Mouse (Mus musculus): ENCODE data around the gene Trim68.
A peak's percentile ranks its signal among the peaks of the same experiment; 100 is the strongest.
"Not testable (repeated sequence)": the region's sequence is repeated elsewhere in the genome, so short reads cannot be mapped to it uniquely, and the experiment has no call there.

The Trim68 gene

DNA sequence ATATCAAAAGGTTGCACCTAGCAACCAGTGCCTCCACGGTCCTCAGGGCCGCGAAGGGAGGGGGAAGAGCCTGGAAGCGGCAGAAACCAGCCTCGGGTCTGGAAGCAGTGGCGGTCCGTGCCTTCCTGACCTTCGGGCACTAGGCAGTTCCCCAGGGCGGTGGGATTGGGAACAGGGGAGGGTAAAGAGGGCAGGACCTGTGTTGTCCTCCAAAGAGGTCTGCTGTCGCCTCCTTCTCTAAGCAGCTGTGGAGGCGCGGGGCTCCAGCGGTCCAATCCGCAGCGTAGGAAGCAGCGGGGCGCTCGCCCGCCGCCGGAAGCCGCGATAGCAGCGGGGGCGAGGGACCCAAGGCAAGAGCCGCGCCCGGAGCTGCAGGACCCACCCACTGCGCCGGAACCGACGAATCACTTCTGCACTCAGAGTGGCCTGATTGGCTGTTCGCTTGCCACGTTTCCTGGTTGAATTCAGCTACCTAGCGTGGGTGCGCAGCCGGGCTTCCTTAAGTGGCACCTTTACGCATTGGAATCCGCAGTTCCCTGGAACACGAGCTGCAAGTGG lies at the start of gene Trim68:
Trim68 (minus strand) TSS at position 384 of the 558 bp plus-strand sequence.
- DNase-seq = peak; percentile 94

DNA sequence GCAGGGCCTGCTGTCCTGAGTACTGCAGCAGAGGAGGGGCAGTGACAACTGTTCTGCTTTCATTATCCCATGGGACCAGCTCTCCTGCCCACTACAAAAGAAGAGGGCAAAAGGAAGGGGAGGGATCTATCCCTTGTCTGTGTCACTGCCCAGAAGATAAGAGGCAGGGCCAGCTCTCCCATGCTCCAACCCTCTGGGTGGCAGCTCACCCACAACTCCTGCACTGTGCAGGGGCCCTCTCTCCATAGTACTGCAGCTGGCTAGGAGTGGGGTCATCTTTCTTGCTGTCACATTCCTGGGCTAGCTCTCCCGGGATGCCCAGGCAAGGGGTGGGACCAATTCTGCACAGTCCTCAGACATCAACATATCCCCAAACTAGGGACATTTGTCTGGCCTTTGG lies 46.7 kb upstream of the Trim68 start:
- DNase-seq = no peak

DNA sequence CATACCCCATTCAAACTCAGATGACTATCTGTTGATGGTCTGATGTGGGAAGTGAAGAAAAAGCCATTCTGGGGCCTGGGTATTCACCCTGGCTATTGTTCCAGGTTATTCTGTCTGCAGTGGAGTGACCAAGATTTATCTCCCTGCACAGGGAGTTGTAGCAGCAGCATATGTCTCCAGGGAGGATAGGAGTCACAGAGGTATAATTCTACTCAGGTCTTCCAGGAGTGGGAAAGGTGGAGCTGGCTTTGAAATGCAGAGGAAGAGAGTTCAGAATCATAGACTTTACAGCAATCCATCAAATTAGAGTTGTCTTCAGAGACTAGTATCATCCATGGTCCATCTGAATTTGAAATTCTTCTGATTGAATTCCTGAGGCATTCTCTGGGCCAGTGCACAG lies 40.3 kb upstream of the Trim68 start, which contains the start of gene Olfr559:
Olfr559 (minus strand) TSS at position 101 of the 400 bp plus-strand sequence.
- no peak for DNase-seq

DNA sequence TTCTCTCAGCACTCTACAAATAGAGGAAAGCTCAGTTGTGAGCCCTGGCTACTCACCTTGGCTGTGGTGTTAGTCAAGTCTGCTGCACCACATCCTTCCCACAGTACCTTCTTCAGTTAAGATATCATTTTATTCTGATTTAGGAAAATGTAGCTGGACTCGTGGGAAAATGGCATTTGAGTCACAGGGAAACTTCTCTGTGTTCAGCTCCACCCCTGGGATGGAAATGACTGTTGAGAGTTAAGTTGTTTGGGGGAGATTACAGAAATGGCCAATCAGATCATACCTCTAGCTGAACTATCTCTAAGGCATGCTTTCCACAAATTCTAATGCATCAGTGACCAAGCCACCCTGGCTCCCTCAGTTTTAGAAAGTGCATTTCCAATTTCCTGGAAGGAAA lies 31.8 kb upstream of the Trim68 start, which contains the start of gene Olfr33:
Olfr33 (minus strand) TSS at position 101 of the 400 bp plus-strand sequence.
- no peak for DNase-seq

DNA sequence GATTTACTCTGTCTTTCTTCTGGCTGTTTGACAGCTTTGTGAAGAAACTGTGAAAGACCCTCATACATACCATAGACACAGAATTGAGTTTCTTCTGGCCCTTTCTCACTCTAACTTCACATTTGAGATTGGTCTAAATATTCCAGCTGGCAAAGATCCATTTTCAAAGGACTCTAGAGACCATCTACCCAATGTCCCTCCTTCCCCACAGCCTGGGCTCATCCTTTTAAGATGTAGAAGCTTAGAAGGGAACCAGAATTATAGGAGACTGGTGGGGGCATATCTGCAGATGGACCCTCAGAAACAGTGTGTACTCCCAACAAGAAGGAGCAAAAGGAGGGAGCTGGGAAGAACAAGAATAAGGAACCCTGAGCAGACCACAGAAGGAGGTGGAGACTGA lies 14.8 kb upstream of the Trim68 start, which contains the start of gene Olfr558:
Olfr558 (plus strand) TSS at position 301 of the 400 bp plus-strand sequence.
- DNase-seq = no peak

DNA sequence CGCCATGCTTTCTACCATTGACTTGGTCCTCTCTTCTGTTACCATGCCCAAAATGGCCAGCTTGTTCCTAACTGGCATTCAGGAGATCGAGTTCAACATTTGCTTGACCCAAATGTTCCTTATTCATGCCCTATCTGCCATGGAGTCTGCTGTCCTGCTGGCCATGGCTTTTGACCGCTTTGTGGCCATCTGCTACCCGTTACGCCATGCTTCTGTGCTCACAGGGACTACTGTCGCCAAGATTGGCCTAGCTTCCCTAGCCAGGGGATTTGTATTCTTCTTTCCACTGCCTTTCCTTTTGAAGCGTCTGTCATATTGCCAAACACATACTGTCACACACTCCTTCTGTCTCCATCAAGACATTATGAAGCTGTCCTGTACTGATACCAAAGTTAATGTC lies 11.3 kb upstream of the Trim68 start:
- DNase-seq = no peak

DNA sequence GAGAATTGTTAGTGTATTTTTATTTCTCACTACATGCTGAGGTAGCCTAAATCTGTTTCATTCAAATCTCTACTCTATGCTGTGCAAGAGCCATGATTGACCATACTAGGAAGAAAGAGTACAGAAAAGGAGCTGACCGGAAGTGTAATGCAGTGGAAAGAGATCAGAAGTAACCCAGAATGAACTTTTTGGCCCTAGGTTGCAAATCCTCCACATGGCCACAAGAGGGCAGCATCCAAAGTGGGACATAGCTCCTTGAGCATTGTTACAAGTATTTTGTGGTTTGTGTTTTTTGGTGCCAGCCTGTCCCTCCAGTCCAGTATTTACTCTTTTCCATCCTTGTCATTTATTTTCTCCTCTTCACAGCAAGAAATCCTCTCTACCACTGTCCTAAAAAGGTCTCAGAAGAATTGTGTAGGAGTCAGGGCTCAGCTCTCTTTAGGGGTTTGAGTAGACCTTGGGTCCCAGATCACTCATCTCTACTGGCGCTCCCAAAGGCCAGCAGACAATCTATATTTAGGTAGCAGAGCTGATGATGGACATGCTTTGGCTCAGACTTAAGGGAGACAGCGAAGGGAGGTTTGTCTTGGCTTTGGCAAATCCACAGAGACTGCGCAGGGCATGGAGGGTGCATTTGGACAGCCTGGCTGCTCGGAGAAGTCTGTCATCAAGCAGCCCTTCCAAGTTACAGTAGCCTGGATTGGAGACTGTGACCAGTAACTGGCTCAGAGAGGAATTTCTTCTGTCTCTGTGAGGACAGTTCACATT lies 8.4 kb upstream of the Trim68 start, which contains the start of gene Olfr557:
Olfr557 (plus strand) TSS at position 553 of the 768 bp plus-strand sequence.
- DNase-seq = peak; percentile 49

DNA sequence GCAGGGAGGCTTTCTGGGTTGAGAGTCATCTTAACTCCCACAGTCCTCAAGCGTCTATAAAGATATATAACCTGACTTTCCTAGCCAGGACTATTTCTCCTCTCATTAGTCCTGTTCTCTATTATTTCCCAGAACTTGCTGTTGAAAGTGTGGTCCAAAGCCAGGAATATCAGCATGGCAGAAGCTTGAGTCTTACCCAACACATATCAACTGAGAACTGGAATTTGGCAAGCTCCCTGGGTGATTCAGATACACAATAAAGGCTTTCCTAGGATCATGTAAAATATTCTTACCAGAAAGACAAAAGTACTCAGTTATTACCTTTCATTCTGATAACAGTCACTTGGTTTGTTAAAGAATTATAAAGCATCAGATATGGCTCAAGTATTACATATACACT lies 5.2 kb downstream of the Trim68 start:
- DNase-seq = no peak

DNA sequence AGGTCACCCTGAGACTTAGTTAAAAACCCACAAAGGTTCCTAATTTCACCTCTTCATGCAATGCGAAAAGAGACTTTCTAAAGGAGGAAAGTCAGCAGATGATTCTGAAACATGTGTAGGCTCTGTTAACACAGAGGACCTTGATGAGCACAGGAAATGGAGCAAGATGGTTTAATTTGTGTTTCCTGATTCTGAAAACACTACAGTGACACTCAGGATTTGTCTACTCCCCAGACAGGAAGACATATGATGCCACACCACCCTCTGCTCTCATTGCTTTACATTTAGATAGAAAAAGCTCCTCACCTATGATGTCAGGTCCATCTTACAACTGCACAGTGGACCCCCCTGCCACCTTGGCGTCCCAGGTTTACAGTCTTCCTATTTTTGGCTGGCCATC lies 10.9 kb downstream of the Trim68 start:
- no peak for DNase-seq

DNA sequence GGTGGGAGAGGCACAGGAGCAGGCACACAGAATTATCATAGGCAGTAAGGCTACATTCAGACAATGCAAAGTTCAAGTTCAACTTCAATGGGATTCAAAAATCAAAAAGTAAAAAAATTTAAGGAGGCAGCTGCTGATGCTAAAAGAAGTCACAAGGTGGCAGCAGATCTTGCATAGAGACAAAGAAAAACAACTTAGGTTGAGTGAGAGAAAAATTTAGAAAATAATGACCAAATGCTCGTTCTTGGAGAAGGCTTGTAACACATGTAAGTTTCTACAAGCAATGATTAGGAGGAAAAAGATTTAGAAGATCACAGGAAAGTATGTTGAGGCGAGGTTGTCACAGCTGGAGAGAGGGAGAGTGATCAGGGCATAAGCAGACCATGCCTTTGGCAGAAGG lies 21.7 kb downstream of the Trim68 start:
- no peak for DNase-seq

DNA sequence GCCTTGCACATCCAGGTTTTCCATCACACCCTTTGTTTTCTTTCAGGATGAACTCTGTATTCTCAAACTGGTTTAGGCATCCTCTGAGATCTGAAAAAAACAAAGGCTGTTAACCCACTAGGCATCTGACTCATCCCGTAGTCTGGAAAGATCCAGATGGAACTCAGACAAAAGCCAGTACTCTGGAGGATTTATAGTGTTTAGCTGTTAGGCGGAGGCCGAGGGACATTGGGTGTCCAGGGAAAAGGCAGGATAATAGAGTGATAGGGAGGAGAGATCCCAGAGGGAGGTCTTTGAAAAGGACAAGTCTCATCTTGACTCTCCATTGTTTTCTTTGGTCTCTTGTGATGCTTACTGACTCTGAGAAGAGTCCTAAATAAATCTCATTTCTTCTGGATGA lies 22.5 kb downstream of the Trim68 start, which contains the start of gene Olfr556:
Olfr556 (plus strand) TSS at position 301 of the 400 bp plus-strand sequence.
- no peak for DNase-seq

DNA sequence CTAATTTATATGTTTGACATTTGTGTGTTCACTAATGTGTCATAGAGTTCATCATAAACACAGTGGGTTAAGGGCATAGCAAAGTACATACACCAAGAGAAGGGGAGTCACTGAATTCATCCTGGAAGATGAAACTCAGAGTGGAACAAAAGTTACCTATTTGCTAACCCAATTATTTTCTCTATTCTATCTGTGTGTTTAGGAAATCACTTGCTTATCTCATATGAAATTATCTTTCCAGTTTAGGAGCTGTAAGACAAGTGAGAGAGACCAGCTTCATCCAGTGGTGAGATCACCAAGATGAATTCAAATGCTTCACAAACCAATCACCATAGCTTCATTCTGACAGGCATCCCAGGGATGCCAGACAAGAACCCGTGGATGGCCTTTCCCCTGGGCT lies 28.6 kb downstream of the Trim68 start, which contains the start of gene Olfr555:
Olfr555 (plus strand) TSS at position 301 of the 400 bp plus-strand sequence.
- no peak for DNase-seq

DNA sequence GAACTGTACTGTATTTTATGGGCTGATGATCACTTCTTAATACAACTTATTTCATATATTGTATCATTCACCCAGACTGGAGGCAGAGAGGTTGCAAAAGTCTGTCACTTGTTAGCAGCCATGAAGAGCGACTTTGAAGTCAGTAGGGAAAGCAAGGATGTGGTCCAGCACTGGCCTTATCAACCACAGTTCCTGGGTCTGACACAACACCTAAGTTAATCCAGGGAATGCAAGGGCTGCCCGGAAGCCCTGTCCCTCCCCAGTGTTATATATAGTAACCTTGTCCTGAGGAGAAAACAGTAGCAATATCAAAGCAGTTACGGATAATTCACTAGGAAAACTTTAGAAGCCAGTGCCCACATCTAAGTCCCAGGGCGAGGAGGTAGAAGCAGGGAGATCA lies 42.2 kb downstream of the Trim68 start:
- not testable (repeated sequence) for DNase-seq

DNA sequence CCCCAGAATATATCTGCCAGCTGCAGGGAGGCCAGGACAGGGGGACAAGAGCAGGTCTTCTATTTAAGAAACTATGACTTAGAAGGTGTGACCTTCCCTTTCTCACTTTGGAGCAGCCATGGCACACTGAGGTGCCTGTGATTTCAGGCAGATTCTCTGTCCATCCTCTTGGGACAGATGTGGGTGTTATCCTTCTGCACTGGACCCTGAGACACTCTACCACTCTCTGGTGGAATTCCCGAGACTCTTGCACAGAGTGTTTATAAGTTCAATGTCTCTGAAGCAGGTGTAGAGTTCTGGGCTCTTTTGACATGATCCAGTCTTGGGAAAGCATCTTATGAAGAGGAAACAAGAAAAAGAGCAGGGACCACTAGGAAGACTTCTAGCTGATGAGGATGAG lies 49.0 kb downstream of the Trim68 start, which contains the start of gene Olfr554:
Olfr554 (plus strand) TSS at position 301 of the 400 bp plus-strand sequence.
- no peak for DNase-seq

DNA sequence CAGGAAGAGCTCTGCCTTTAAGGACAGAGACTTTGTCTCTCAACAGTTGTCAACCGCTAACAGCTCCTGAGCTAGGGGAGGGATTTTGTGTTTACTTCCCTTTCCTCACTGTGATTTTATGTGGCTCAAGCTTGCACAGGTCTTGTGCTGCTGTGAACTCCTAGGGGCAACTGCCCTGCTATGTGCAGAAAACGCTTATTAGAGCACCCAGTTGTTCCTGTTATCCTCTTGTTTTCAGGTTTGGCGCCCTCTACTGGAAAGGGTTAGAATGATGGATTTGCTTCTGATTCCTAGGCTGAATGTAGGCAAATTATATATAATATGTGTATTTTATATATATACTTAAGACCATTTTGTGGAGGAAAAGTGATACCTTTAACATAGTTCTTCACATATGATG lies 50.5 kb downstream of the Trim68 start:
- DNase-seq = peak; percentile 63
